Mouse (Mus musculus) layer of hippocampus, postnatal 25 days (tissue): ENCODE measurements around the gene Gpr183. TPM values are rescaled to one million over a fixed set of nuclear protein-coding genes. Genes with fewer than 3 reads are reported as not detected.

ENCODE experiments used
- DNase-seq, 2 experiments: peaks; one replicate each; pipeline ENCODE4 v3.0.0; 2022; ENCODE audit warnings: mixed read lengths in 2 of 2, low spot score in 1 of 2; ENCODE audit errors: extremely low spot score in 1 of 2
- total RNA-seq, 2 experiments: library from RNA; stranded (reverse); gene quantifications; 2 replicates each; pipeline ENCODE4 v1.2.3; 2021

The Gpr183 gene
- total RNA-seq, 2 experiments from 2014 or later, result 0.87 to 0.96 TPM

DNA sequence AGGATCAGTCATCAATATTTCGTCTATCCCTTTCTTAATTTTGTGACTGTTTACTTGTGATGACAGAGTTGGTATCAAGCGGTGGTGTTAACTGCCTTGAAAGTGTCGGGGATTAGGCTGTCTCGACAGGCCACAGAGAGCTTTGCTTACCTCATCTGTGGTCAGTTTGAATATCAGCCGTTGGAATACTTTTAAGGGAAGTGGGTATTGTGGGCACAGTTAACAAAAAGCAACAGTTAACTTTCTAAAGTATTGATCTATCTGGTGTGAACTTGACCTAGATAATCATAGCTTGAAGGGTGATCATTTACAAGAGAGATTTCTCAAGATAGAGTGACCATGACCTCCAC, 30.4 kb downstream of the Gpr183 start:
- DNase-seq, result no peak

DNA sequence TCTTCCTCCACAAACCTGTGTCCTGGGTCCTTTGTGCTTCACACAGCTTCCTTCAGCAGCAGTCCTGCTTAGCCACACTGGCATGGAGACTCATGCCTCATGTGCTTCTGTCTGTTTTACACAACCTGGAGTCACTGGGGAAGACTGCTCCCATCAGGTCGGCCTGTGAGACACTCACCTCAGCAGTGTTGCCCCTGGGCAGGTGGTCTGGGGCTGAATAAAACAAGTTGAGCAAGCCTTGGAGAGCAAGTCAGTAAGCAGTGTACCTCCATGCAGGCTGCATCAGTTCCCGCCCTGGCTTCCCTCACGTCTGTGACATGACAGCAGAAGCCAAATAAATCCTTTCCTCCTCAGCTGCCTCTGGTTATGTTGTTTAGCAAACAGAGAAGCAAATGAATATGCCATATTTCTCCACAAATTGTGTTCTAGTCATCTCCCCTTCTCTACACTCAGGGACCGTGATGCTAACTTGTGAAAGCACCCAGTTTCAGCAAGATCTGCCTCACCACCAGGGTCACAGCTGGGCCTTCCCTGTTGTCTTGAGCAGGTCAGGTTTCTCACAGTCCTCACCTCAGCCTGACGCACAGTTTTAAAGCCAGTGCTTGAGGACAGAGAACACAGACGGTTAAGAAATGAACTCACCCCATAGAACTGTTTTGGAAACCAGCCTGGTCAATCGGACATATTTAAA, 30.9 kb downstream of the Gpr183 start:
- no peak for DNase-seq

DNA sequence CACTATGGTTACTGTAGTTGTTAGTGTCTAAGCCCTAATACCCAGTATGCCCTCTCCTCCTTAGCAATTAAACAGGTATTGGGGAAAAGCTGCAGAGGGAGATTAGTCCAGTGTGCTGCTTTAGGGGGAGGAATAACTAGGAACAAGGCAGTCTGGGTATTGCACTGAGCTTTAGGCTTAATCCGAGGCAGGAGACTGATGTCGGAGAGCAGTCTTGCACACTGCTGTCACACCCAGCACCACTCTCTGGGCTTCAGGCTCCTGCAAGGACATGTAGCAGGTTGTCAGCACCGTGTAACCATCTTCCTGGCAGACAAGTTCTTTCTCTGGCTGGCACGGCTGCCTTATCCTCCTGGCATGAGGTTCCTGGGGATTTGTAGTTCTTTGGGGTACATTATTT, 32.8 kb downstream of the Gpr183 start:
- DNase-seq, result no peak

DNA sequence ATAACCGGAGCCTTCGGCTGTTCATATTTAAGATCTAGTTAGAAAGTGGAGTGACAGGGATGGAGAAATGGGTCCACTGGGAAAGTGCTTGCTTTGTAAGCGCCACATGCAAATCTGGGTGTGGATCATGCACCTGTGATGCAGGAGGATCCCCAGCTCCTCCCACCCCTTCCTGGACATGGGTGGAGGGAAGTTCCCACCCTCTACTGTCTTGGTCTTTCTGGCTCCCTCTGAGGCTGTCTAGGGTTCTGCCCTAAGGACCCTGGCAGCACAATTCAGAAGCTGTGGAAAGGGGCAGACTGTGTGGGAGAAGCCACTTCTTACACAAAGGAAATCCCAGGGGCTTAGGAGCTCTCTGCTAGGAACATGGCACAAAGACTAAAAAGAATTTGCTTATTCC, 33.4 kb downstream of the Gpr183 start:
- no peak for DNase-seq

DNA sequence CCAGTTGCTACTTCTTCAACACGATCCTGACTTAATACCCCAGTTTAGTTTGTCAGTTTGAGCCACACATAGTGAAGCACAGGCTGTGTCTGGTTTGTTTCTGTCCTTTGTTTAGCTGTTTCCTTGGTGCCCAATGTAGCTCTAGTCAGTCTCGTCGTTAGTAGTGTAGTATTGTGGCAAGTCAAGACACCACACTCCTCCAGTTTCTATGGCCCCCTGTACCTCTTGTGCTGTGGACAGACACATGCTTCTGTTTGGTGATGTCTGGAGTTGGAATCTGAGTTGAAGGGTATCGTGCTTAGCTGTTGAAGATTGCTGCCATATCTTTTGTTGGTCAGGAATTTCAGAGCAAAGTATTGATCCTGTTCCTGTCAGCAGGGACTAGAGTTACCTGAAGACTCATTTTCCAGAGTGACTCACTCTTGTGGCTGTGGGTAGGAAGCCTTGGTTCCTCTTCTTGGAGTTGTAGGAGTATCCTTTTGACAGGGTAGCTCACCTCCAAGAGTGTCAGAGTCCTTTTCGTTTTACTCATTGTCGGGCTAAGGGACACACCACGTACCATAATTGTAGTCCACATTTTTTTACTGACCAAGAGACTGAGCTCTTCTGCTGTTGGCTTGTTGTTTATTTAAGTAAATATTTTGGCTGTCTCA, 34.1 kb downstream of the Gpr183 start:
- no peak for DNase-seq

- no peak for DNase-seq
Measured at GRCm38 (mm10) chr14:121929243-121929951, 35.6 kb downstream of the Gpr183 start.

GRCm38 (mm10) chr14:121928375-121929137, 36.4 kb downstream of the Gpr183 start:
- peak in 1 of 2 experiments; percentile 66 for DNase-seq

GRCm38 (mm10) chr14:121927451-121927850, 37.5 kb downstream of the Gpr183 start:
- no peak for DNase-seq

GRCm38 (mm10) chr14:121926901-121927300, 38.1 kb downstream of the Gpr183 start:
- no peak for DNase-seq

DNA sequence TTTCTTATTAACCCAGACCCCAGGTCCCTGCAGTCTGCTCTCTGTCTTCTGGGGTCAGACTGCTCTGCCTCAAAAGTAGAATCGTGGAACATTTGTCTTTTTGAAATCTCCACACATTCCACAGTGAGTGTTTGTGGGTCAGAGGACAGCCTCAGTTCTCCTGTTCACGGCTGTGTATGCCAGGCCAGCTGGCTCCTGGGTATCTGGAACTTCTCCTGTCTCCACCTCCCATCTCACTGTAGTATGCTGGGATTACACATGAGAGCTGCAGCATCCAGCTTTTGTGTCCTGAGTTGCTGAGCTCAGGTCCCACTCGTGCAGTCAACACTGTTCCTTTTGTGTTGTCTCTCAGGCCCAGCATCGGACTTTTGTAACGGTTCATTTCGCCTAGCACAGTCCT, 40.1 kb downstream of the Gpr183 start:
- DNase-seq, result no peak

DNA sequence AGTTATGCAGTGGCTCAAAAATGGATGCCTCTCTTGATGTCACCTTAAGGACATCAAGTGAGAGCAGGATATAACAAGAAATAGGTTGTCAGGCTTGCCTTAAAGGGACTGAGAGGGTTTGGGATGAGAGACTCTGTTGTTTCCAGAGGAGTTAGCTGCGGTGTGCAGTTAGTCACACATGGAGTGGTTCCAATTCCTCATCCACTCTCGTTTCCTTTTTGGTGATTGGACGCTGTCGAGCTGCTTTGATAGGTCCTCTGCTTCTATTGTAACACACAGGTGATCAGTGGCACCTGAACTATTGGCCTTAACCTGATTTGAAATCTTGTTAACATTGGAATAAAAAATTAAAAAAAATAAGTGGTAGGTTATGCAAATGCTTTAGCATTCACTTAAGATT, 42.3 kb downstream of the Gpr183 start:
- no peak for DNase-seq

GRCm38 (mm10) chr14:121922016-121922415, 43.0 kb downstream of the Gpr183 start:
- DNase-seq, result no peak

- DNase-seq, result no peak
Measured at GRCm38 (mm10) chr14:121920511-121921124, 44.4 kb downstream of the Gpr183 start.

GRCm38 (mm10) chr14:121919752-121920151, 45.2 kb downstream of the Gpr183 start:
- no peak for DNase-seq

- DNase-seq, result no peak
Measured at GRCm38 (mm10) chr14:121918266-121918665, 46.7 kb downstream of the Gpr183 start.

DNA sequence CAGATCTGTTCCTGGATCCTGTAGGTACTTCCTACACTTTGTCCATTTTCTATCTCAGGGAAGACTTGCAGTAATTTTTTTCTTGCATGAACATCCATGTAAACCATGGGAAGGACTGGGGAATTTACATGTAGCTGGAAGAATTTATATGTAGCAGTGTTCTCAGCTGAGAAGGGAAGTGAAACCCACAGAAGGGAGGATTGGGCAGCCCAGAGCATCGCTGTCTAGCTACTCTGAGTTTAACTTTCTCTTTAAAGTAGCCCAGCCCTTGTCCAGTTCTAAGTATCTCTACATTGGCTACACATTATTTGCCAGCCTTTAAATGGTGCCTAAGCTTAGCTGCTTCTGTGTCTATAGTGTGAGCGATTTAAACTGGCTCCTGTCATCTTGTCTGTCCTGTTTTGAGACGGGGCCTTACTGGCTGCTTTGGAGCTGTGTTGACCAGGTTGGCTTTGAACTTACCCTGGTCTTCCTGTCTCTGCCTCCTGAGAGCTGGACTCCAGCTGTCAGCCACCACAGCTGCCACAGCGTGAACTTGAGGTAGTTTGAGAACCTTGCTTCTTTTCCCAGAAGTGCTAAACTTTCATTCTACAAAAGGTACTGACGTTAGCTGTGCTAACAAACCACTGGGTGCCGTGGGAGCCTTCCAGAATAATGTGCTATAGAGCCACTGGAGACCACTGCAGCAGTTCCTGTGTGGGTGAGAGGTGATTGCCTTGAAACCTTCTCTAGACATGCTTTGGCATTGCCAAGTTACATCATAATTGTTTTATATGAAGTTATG, 48.5 kb downstream of the Gpr183 start:
- DNase-seq, result no peak

DNA sequence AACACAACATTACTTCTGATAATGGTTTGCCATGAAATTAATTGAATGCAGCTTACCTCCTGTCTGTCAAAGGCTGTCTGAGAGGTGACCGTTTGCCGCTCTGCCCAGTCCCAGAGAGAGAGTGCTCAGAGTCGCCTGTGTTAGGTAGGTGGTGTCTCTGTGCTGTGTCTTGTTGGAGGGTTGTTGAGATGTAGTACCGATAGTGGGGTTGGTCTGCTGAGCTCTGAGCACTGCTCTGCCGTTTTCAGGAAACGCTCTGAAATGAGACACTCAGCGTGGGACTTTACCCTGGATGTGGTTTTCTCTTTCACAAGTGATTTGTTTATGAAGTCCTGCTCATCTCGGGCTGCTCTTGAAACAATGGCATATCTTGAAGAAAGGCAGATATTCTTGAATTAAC, 49.4 kb downstream of the Gpr183 start, which contains the start of gene Gpr18:
TSS of gene Gpr18 (minus strand) at position 161 of the 400 bp plus-strand sequence.
- no peak for DNase-seq

GRCm38 (mm10) chr14:121915143-121915542, 49.9 kb downstream of the Gpr183 start:
- DNase-seq, result no peak

DNA sequence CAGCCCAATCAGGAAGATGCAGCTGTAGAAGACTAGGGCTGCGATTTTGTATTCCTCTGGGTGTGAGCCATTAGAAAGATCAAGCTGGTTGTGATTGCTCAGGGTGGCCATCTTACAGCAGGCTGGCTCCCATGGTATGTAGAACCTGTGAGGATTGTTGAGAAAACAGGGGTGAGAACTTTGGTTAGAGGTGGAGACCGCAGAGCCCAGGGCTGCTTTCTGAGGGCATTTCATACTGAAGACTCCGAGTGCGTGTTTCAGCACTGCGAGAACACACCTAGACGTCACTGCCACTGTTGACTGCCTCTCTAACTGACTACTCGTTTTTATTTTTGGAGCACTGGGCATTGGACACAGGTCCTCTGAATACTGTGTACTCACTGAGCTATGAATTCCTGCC, 52.5 kb downstream of the Gpr183 start:
- DNase-seq, result no peak

DNA sequence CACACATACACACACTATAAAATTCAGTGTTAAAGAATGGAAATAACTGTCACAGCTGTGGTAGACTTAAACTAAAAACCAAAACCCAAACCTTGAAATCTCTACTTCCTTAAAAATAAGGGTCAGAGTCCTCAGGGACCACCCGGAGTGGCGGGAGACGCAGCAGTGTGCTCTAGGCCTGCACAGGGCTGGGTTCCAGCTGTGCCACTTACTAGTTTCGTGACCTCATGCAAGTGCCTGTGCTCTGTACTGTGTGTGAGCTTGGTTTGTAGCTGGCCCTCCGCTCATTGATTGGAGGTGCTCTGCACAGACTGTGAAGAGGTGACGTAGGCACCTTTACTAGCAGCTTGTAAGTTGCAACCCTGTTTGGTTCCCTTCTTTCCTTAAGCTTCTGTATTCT, 55.1 kb downstream of the Gpr183 start:
- no peak for DNase-seq
